Mouse (Mus musculus) liver, embryonic 16.5 days (tissue): ENCODE measurements around the gene Kremen1. TPM values are rescaled to one million over a fixed set of nuclear protein-coding genes. Genes with fewer than 3 reads are reported as not detected.

ENCODE experiments used
- polyA plus RNA-seq: library from polyadenylated mRNA; unstranded; fragments of >200 nt; fragmentation: Nextera tagmentation; extraction: Ambion mirVana; gene quantifications from 2 replicates; pipeline ENCODE4 v1.2.1, GENCODE M21; 2015

Gene Kremen1
- polyA plus RNA-seq, 1 experiment from 2014 or later, result 2.3 TPM

Other genes with a start within 250 kb of the Kremen1 start
- gene Rasl10a, start 203.4 kb downstream of the Kremen1 start, polyA plus RNA-seq, result 0.27 and 0.36 TPM in 2 replicates
- gene Gas2l1, start 196.2 kb downstream of the Kremen1 start, polyA plus RNA-seq, result 8.4 and 9.4 TPM in 2 replicates
- 11.1 TPM in 2 replicates for gene Rhbdd3, start 162.6 kb downstream of the Kremen1 start, polyA plus RNA-seq
- gene Ewsr1, start 162.3 kb downstream of the Kremen1 start, polyA plus RNA-seq, result 232 and 241 TPM in 2 replicates
- 2.8 and 3.1 TPM in 2 replicates for gene Emid1, start 109.3 kb downstream of the Kremen1 start, polyA plus RNA-seq
- 2.9 and 3.1 TPM in 2 replicates for gene Znrf3, start 183.3 kb upstream of the Kremen1 start, polyA plus RNA-seq